Mouse (Mus musculus) heart, adult 2 months (tissue): ENCODE results near the gene Efemp2. TPM values are rescaled to one million over a fixed set of nuclear protein-coding genes. Genes with fewer than 3 reads are reported as not detected.

Experiments
- DNase-seq, 2 experiments: peaks; one replicate each; pipeline ENCODE4 v3.0.0; 2021
- H3K27ac ChIP-seq: fragments of 200-600 bp; 2 replicates; pipeline ENCODE4 v1.8.1; 2022
- H3K27me3 ChIP-seq: fragments of 200-500 bp; 2 replicates; pipeline ENCODE4 v1.6.1; 2012; ENCODE audit warnings: mild to moderate bottlenecking, low read length, inconsistent platforms, mixed read lengths; ENCODE audit not compliant: control insufficient read depth, insufficient read depth
- H3K36me3 ChIP-seq: fragments of 200-500 bp; 2 replicates; pipeline ENCODE4 v1.6.1; 2012; ENCODE audit warnings: low read length, inconsistent platforms; ENCODE audit not compliant: control insufficient read depth, insufficient read depth
- H3K4me1 ChIP-seq: fragments of 200-500 bp; 2 replicates; pipeline ENCODE4 v1.6.1; 2011; ENCODE audit warnings: low read length; ENCODE audit not compliant: control insufficient read depth, insufficient read depth
- H3K4me3 ChIP-seq: fragments of 200-600 bp; 2 replicates; pipeline ENCODE4 v1.8.1; 2022
- H3K79me2 ChIP-seq: fragments of 200-500 bp; replicated peaks from 2 replicates; pipeline ENCODE4 v1.6.1; 2012; ENCODE audit warnings: mild to moderate bottlenecking, inconsistent platforms, low read length, moderate library complexity, mixed read lengths; ENCODE audit not compliant: control insufficient read depth, insufficient read depth
- H3K9ac ChIP-seq: fragments of 200-500 bp; 2 replicates; pipeline ENCODE4 v1.6.1; 2012; ENCODE audit warnings: low read depth, mild to moderate bottlenecking, control low read depth, inconsistent platforms, low read length, mixed read lengths
- CTCF ChIP-seq: fragments of 200-600 bp; IDR thresholded peaks from 2 replicates; pipeline ENCODE4 v1.8.1; 2022; ENCODE audit warnings: antibody characterized with exemption, mild to moderate bottlenecking, moderate library complexity
- EP300 ChIP-seq: fragments of 200-500 bp; IDR thresholded peaks from 2 replicates; pipeline ENCODE4 v1.6.1; 2011; ENCODE audit warnings: low read depth, low read length, control low read depth; ENCODE audit not compliant: insufficient read depth
- POLR2A ChIP-seq: fragments of 200-500 bp; IDR thresholded peaks from 2 replicates; pipeline ENCODE4 v1.6.1; 2011; ENCODE audit warnings: mild to moderate bottlenecking, low read depth, low read length, control low read depth; ENCODE audit not compliant: insufficient read depth
- WGBS: fragments of 180-500 bp; shearing (Covaris S2); methylation state at CpG from one replicate; pipeline ENCODE4 v1.1.7; 2018; 5-methylcytosine and 5-hydroxymethylcytosine counted together
- intact Hi-C: fragments of 180-260 bp; cut with DNase I; formaldehyde crosslinking; loops from one replicate; pipeline ENCODE4 v1.15.1; 2025
- polyA plus RNA-seq: library from polyadenylated mRNA; depleted of rRNA; stranded (reverse); fragments of >200 nt; gene quantifications from 2 replicates; pipeline ENCODE4 v1.2.3, GENCODE M21; 2012
- total RNA-seq, 2 experiments: library from RNA; stranded (reverse); gene quantifications; 2 replicates each; pipeline ENCODE4 v1.2.3; 2021

Gene Efemp2
- total and polyA plus RNA-seq, 3 experiments: 8.2 to 36.3 (median 10.3) TPM

- Histone ChIP-seq H3K4me1 (peaks cover 4% of the 10 kb centered on the region), H3K36me3 (no peaks in the 10 kb centered on the region), H3K4me3 (no peak overlapping the region), H3K27me3 (no peaks in the 10 kb centered on the region), H3K27ac (no peak overlapping the region), H3K9ac (no peak overlapping the region), H3K79me2 (no peaks in the 10 kb centered on the region)
- no peak for TF ChIP-seq POLR2A
- no peak for TF ChIP-seq EP300
- no peak; the same call in 1 of the 2 replicates for TF ChIP-seq CTCF
- 91% methylated on average over 7 of the region's 7 CpGs for WGBS
- intact Hi-C loops: no loop called here
- no peak for DNase-seq
Observed at GRCm38 (mm10) chr19:5515840-5516777, 42.4 kb downstream of the Efemp2 start.

- WGBS: 76% methylated on average over 8 of the region's 8 CpGs
Observed at GRCm38 (mm10) chr19:5516906-5517505, 43.3 kb downstream of the Efemp2 start.

GRCm38 (mm10) chr19:5518721-5519120 is 45.0 kb downstream of the Efemp2 start:
- no peak overlapping the region for H3K27ac ChIP-seq
- H3K4me3 ChIP-seq: no peak overlapping the region
- no peak for TF ChIP-seq CTCF
- TF ChIP-seq POLR2A: no peak
- no peak for TF ChIP-seq EP300
- H3K79me2 ChIP-seq: no peaks in the 10 kb centered on the region
- H3K27me3 ChIP-seq: no peaks in the 10 kb centered on the region
- no peaks in the 10 kb centered on the region for H3K4me1 ChIP-seq
- WGBS: 80% methylated on average over 3 of the region's 3 CpGs
- no peak overlapping the region for H3K9ac ChIP-seq
- DNase-seq: no peak
- H3K36me3 ChIP-seq: no peaks in the 10 kb centered on the region
- intact Hi-C loops: no loop called here

More at GRCm38 (mm10) chr19:5516906-5517505, 43.3 kb downstream of the Efemp2 start:
- Histone ChIP-seq H3K79me2 (no peaks in the 10 kb centered on the region), H3K27ac (no peak overlapping the region), H3K27me3 (no peaks in the 10 kb centered on the region), H3K4me1 (peaks cover 3% of the 10 kb centered on the region), H3K36me3 (no peaks in the 10 kb centered on the region), H3K4me3 (no peak overlapping the region), H3K9ac (no peak overlapping the region)
- no peak for DNase-seq
- TF ChIP-seq CTCF (0 out of 2 replicates have a peak, but pooled peaks have one; percentile 2), POLR2A (no peak), EP300 (no peak)
- intact Hi-C loops: no loop called here

GRCm38 (mm10) chr19:5525204-5525603 is 51.5 kb downstream of the Efemp2 start:
- peaks cover 2% of the 10 kb centered on the region for H3K4me1 ChIP-seq
- no peaks in the 10 kb centered on the region for H3K79me2 ChIP-seq
- no peak for TF ChIP-seq EP300
- no peak for TF ChIP-seq POLR2A
- no peak for TF ChIP-seq CTCF
- H3K4me3 ChIP-seq: no peak overlapping the region
- no peaks in the 10 kb centered on the region for H3K27me3 ChIP-seq
- DNase-seq: no peak
- 64% methylated on average over 5 of the region's 5 CpGs for WGBS
- H3K27ac ChIP-seq: no peak overlapping the region
- intact Hi-C loops: loop anchor here (5.0 kb wide), 1 partner anchor 257 kb away; no protein-coding TSS in a partner anchor
- H3K36me3 ChIP-seq: no peaks in the 10 kb centered on the region
- H3K9ac ChIP-seq: no peak overlapping the region

GRCm38 (mm10) chr19:5529325-5530137 is 55.8 kb downstream of the Efemp2 start:
- peak; percentile 95 to 97 for DNase-seq
- TF ChIP-seq EP300: peak; percentile 96
- no peak for TF ChIP-seq POLR2A
- peak; percentile 90 for TF ChIP-seq CTCF
- Histone ChIP-seq H3K9ac (peak overlapping the region; percentile 57; the same call in 1 of the 2 replicates), H3K27ac (peak overlapping the region; percentile 29; the same call in 1 of the 2 replicates), H3K36me3 (no peaks in the 10 kb centered on the region), H3K4me1 (peaks cover 2% of the 10 kb centered on the region), H3K27me3 (no peaks in the 10 kb centered on the region), H3K4me3 (peak overlapping the region; percentile 36; the same call in 1 of the 2 replicates), H3K79me2 (no peaks in the 10 kb centered on the region)
- intact Hi-C loops: loop anchor here (1.0 to 5.0 kb wide), 2 partner anchors 39 to 253 kb away; partner anchors contain the start of gene Ap5b1
- 13% methylated on average over 20 of the region's 20 CpGs for WGBS
